Mouse (Mus musculus) liver, postnatal 0 days (tissue): ENCODE measurements around the gene Odf4.

Experiments
- CTCF ChIP-seq: sonication (generic); IDR thresholded peaks from 2 replicates; pipeline ENCODE4 v1.5.1; 2016; ENCODE audit warnings: antibody characterized with exemption, low read depth
- EP300 ChIP-seq: IDR thresholded peaks from 2 replicates; pipeline ENCODE4 v1.6.1; 2016; ENCODE audit warnings: antibody characterized with exemption, low read depth, mild to moderate bottlenecking

DNA sequence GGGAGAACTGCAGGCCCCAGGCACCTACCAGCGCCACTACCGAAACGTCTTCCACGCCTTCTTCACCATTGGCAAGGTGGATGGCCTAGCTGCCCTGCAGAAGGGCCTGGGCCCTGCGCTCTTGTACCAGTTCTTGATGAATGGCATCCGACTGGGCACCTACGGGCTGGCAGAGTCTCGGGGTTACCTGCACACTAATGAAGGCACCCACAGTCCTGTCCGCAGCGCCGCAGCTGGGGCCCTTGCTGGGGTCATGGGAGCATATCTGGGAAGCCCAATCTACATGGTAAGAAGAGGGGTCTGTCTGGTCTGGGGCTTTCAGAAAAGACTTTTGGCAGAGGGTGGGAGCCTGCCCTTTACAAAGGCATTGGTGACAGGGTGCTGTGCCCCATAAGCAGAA lies 41.9 kb upstream of the Odf4 start:
- TF ChIP-seq CTCF (no peak), EP300 (no peak)
